Mouse (Mus musculus): ENCODE data around the gene Ssna1. TPM values are rescaled to one million over a fixed set of nuclear protein-coding genes. Genes with fewer than 3 reads are reported as not detected.
"Not testable (repeated sequence)": the region's sequence is repeated elsewhere in the genome, so short reads cannot be mapped to it uniquely, and the experiment has no call there.

Ssna1 gene
- polyA plus RNA-seq, 1 experiment from 2014 or later = 323 TPM

GRCm38 (mm10) chr2:25262291-25262767, 9.9 kb downstream of the Ssna1 start, which contains the start of gene Tprn:
Tprn (plus strand) TSS chr2:25262618.
- DNase-seq (ENCODE audit: low spot score) = peak; percentile 95

- DNase-seq (ENCODE audit: low spot score) = no peak
These were observed 10.4 kb downstream of the Ssna1 start for GRCm38 (mm10) chr2:25261870-25262269.

GRCm38 (mm10) chr2:25258887-25259286, 13.4 kb downstream of the Ssna1 start:
- DNase-seq (ENCODE audit: low spot score) = no peak

GRCm38 (mm10) chr2:25257250-25257649, 15.0 kb downstream of the Ssna1 start:
- DNase-seq (ENCODE audit: low spot score) = not testable (repeated sequence)

- DNase-seq (ENCODE audit: low spot score) = peak; percentile 71
These were observed 15.7 kb downstream of the Ssna1 start for GRCm38 (mm10) chr2:25256443-25257109.

- DNase-seq (ENCODE audit: low spot score) = peak; percentile 94
These were observed 16.9 kb downstream of the Ssna1 start, which contains the start of gene Tmem203 for GRCm38 (mm10) chr2:25255284-25255779. Tmem203 (plus strand) TSS chr2:25255439.

GRCm38 (mm10) chr2:25252331-25252730, 19.9 kb downstream of the Ssna1 start:
- peak; percentile 50 for DNase-seq (ENCODE audit: low spot score)

- no peak for DNase-seq (ENCODE audit: low spot score)
These were observed 25.8 kb downstream of the Ssna1 start, which contains the start of gene AL732309.1 for GRCm38 (mm10) chr2:25246183-25247072. AL732309.1 (minus strand) TSS chr2:25246863.

- DNase-seq (ENCODE audit: low spot score) = no peak
These were observed 28.1 kb downstream of the Ssna1 start for GRCm38 (mm10) chr2:25244144-25244543.

- no peak for DNase-seq (ENCODE audit: low spot score)
These were observed 28.9 kb downstream of the Ssna1 start for GRCm38 (mm10) chr2:25243342-25243741.

- peak; percentile 31 for DNase-seq (ENCODE audit: low spot score)
These were observed 30.1 kb downstream of the Ssna1 start, which contains the start of the genes Rnf208 and Cysrt1 for GRCm38 (mm10) chr2:25242101-25242506. Rnf208 (plus strand) TSS chr2:25242255. Cysrt1 (minus strand) TSS chr2:25242452.

- no peak for DNase-seq (ENCODE audit: low spot score)
These were observed 30.8 kb downstream of the Ssna1 start for GRCm38 (mm10) chr2:25241438-25241775.

GRCm38 (mm10) chr2:25240723-25241437, 31.4 kb downstream of the Ssna1 start:
- DNase-seq (ENCODE audit: low spot score) = peak; percentile 53

GRCm38 (mm10) chr2:25240310-25240709, 31.9 kb downstream of the Ssna1 start:
- no peak for DNase-seq (ENCODE audit: low spot score)

- no peak for DNase-seq (ENCODE audit: low spot score)
These were observed 32.5 kb downstream of the Ssna1 start for GRCm38 (mm10) chr2:25239766-25240165.

GRCm38 (mm10) chr2:25238106-25238505, 34.1 kb downstream of the Ssna1 start:
- no peak for DNase-seq (ENCODE audit: low spot score)

GRCm38 (mm10) chr2:25237522-25237921, 34.7 kb downstream of the Ssna1 start:
- no peak for DNase-seq (ENCODE audit: low spot score)

GRCm38 (mm10) chr2:25236614-25237013, 35.6 kb downstream of the Ssna1 start, which contains the start of gene Rnf224:
Rnf224 (minus strand) TSS chr2:25236787.
- no peak for DNase-seq (ENCODE audit: low spot score)

- no peak for DNase-seq (ENCODE audit: low spot score)
These were observed 37.6 kb downstream of the Ssna1 start for GRCm38 (mm10) chr2:25234551-25235220.

- DNase-seq (ENCODE audit: low spot score) = no peak
These were observed 38.2 kb downstream of the Ssna1 start, which contains the start of gene Slc34a3 for GRCm38 (mm10) chr2:25234050-25234449. Slc34a3 (minus strand) TSS chr2:25234364.
